Mouse (Mus musculus): Measurements from ENCODE around the gene Pold4.

DNA sequence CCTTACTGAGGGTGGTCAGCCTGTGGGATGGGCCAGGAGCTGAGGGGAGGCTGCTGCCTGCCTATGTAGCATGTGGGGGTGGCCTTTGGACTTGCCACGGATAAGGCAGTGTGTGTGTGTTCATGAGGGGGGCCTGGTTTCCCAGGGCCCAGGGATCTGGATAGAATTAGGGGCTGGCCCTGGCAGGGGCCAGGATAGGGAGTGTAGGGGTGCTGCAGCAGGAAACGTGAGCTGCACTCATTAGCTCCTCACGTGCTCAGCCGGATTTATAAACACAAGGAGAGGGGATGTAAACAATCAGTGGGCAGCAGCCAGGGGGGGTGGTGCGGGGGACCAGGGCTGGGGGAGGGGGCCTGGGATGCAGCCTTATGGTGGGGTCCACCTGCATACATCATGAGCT is 14.6 kb upstream of the Pold4 start:
- TF ChIP-seq CTCF (IDR thresholded peaks at IDR 0.05; ENCODE audit: extremely low read depth, insufficient read depth, low read length) (no peak), POLR2A (IDR thresholded peaks at IDR 0.05; ENCODE audit: extremely low read depth, insufficient read depth, low read length) (no peak)

All from cortical plate, adult 2 months (tissue).